Mouse (Mus musculus): ENCODE results near the gene Rtl9. TPM values are rescaled to one million over a fixed set of nuclear protein-coding genes. Genes with fewer than 3 reads are reported as not detected.

Rtl9 gene
- polyA plus RNA-seq, 1 experiment = not detected

- H3K27ac ChIP-seq (ENCODE audit: insufficient read depth, low read length) = no peak overlapping the region
- H3K4me3 ChIP-seq (ENCODE audit: low read depth, low read length) = no peak overlapping the region
- H3K9me3 ChIP-seq (replicated peaks; ENCODE audit: control insufficient read depth, insufficient read depth, low read length, poor library complexity, severe bottlenecking) = no peaks in the 10 kb centered on the region
- no peaks in the 10 kb centered on the region for H3K27me3 ChIP-seq (ENCODE audit: control insufficient read depth, insufficient read depth, low read length, poor library complexity, severe bottlenecking)
- TF ChIP-seq EP300 (IDR thresholded peaks at IDR 0.05; ENCODE audit: insufficient read depth, low read depth, low read length) = no peak
- TF ChIP-seq POLR2A (IDR thresholded peaks at IDR 0.05; ENCODE audit: insufficient read depth, low read length) = no peak
- peaks cover 1% of the 10 kb centered on the region for H3K4me1 ChIP-seq (ENCODE audit: control insufficient read depth, insufficient read depth, low read length)
- no peak overlapping the region for H3K9ac ChIP-seq (ENCODE audit: low read depth, poor library complexity, severe bottlenecking)
- no peaks in the 10 kb centered on the region for H3K36me3 ChIP-seq (ENCODE audit: control insufficient read depth, insufficient read depth, low read length, poor library complexity, severe bottlenecking)
Measured at GRCm38 (mm10) chrX:143064288-143064687, 35.1 kb upstream of the Rtl9 start.

DNA sequence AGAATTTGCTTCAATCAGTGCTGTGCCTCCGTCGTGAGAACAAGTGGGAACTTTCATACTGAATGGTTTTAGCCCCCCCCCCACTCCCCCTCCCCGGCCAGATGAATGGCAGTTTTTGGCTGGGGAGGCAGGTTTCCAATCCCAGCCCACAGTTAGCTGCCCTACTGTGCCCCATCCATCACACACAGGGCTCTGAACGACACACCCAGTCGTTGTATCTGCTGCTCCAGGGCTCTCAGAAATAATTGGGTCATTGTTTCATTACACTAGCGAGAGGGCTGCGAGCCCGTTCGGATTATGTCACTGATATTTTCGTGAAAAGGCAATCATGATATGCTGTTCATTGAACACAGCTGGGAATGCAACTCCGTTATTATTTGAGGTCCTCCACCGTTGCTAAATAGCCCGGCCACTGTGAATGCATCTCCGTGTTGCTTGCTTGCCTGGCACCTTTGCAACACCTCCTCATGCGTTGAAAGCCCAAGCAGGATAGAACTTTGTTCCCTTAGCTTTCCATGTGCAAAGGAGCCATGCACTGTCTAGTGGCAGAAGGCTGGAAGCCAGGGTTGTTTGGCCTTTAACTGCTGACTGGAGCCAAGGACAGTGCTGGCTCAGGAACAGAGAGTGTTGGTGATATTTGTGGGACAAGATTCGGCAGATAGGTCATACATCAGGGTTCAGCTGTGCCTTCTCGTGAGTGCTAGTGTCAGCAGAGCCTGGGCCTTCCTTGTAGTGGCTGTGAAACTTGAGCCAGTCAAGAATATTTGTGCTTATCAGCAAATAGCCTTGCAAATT lies 32.9 kb upstream of the Rtl9 start:
- peaks cover 1% of the 10 kb centered on the region for H3K4me1 ChIP-seq (ENCODE audit: control insufficient read depth, insufficient read depth, low read length)
- H3K9ac ChIP-seq (ENCODE audit: low read depth, poor library complexity, severe bottlenecking) = no peak overlapping the region
- no peak for TF ChIP-seq POLR2A (IDR thresholded peaks at IDR 0.05; ENCODE audit: insufficient read depth, low read length)
- H3K36me3 ChIP-seq (ENCODE audit: control insufficient read depth, insufficient read depth, low read length, poor library complexity, severe bottlenecking) = no peaks in the 10 kb centered on the region
- no peak overlapping the region for H3K27ac ChIP-seq (ENCODE audit: insufficient read depth, low read length)
- no peak overlapping the region for H3K4me3 ChIP-seq (ENCODE audit: low read depth, low read length)
- H3K27me3 ChIP-seq (ENCODE audit: control insufficient read depth, insufficient read depth, low read length, poor library complexity, severe bottlenecking) = no peaks in the 10 kb centered on the region
- no peaks in the 10 kb centered on the region for H3K9me3 ChIP-seq (replicated peaks; ENCODE audit: control insufficient read depth, insufficient read depth, low read length, poor library complexity, severe bottlenecking)

DNA sequence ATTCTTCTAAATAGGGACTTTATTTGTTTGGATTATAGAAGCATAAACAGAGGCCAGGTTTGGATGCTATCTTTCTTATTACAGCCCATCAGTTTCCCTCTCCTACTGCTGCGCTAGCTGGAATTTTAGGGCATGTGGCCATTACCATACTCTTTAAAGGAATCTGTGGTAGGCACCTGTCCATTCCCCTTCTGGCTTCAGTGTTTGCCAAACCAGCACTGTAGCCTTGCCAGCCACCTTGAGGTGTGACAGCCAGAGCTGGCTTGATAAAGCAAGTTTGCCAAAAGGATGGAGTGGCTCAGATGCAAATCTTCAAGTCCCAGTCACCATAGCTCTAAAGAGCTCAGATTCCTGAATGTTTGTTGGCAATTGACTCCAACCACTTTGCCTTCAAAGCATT lies 32.3 kb upstream of the Rtl9 start:
- Histone ChIP-seq H3K27ac (ENCODE audit: insufficient read depth, low read length) (no peak overlapping the region), H3K4me1 (ENCODE audit: control insufficient read depth, insufficient read depth, low read length) (peaks cover 1% of the 10 kb centered on the region), H3K9me3 (replicated peaks; ENCODE audit: control insufficient read depth, insufficient read depth, low read length, poor library complexity, severe bottlenecking) (no peaks in the 10 kb centered on the region), H3K27me3 (ENCODE audit: control insufficient read depth, insufficient read depth, low read length, poor library complexity, severe bottlenecking) (no peaks in the 10 kb centered on the region), H3K36me3 (ENCODE audit: control insufficient read depth, insufficient read depth, low read length, poor library complexity, severe bottlenecking) (no peaks in the 10 kb centered on the region), H3K9ac (ENCODE audit: low read depth, poor library complexity, severe bottlenecking) (no peak overlapping the region), H3K4me3 (ENCODE audit: low read depth, low read length) (no peak overlapping the region)
- TF ChIP-seq EP300 (IDR thresholded peaks at IDR 0.05; ENCODE audit: insufficient read depth, low read depth, low read length) (no peak), POLR2A (IDR thresholded peaks at IDR 0.05; ENCODE audit: insufficient read depth, low read length) (no peak), CTCF (IDR thresholded peaks at IDR 0.05; ENCODE audit: low read depth, low read length) (no peak)

GRCm38 (mm10) chrX:143067576-143067975 lies 31.8 kb upstream of the Rtl9 start:
- Histone ChIP-seq H3K9ac (ENCODE audit: low read depth, poor library complexity, severe bottlenecking) (no peak overlapping the region), H3K27me3 (ENCODE audit: control insufficient read depth, insufficient read depth, low read length, poor library complexity, severe bottlenecking) (no peaks in the 10 kb centered on the region), H3K4me3 (ENCODE audit: low read depth, low read length) (no peak overlapping the region), H3K9me3 (replicated peaks; ENCODE audit: control insufficient read depth, insufficient read depth, low read length, poor library complexity, severe bottlenecking) (no peaks in the 10 kb centered on the region), H3K27ac (ENCODE audit: insufficient read depth, low read length) (no peak overlapping the region), H3K4me1 (ENCODE audit: control insufficient read depth, insufficient read depth, low read length) (peaks cover under 1% of the 10 kb centered on the region), H3K36me3 (ENCODE audit: control insufficient read depth, insufficient read depth, low read length, poor library complexity, severe bottlenecking) (no peaks in the 10 kb centered on the region)
- TF ChIP-seq POLR2A (IDR thresholded peaks at IDR 0.05; ENCODE audit: insufficient read depth, low read length) (no peak), EP300 (IDR thresholded peaks at IDR 0.05; ENCODE audit: insufficient read depth, low read depth, low read length) (no peak), CTCF (IDR thresholded peaks at IDR 0.05; ENCODE audit: low read depth, low read length) (no peak)

GRCm38 (mm10) chrX:143080458-143081336 lies 18.7 kb upstream of the Rtl9 start:
- Histone ChIP-seq H3K9ac (ENCODE audit: low read depth, poor library complexity, severe bottlenecking) (no peak overlapping the region), H3K4me1 (ENCODE audit: control insufficient read depth, insufficient read depth, low read length) (no peaks in the 10 kb centered on the region), H3K9me3 (replicated peaks; ENCODE audit: control insufficient read depth, insufficient read depth, low read length, poor library complexity, severe bottlenecking) (no peaks in the 10 kb centered on the region), H3K4me3 (ENCODE audit: low read depth, low read length) (no peak overlapping the region), H3K27ac (ENCODE audit: insufficient read depth, low read length) (no peak overlapping the region), H3K27me3 (ENCODE audit: control insufficient read depth, insufficient read depth, low read length, poor library complexity, severe bottlenecking) (no peaks in the 10 kb centered on the region), H3K36me3 (ENCODE audit: control insufficient read depth, insufficient read depth, low read length, poor library complexity, severe bottlenecking) (no peaks in the 10 kb centered on the region)
- TF ChIP-seq CTCF (IDR thresholded peaks at IDR 0.05; ENCODE audit: low read depth, low read length) (no peak), EP300 (IDR thresholded peaks at IDR 0.05; ENCODE audit: insufficient read depth, low read depth, low read length) (no peak), POLR2A (IDR thresholded peaks at IDR 0.05; ENCODE audit: insufficient read depth, low read length) (no peak)

- H3K27ac ChIP-seq (ENCODE audit: insufficient read depth, low read length) = no peak overlapping the region
- no peaks in the 10 kb centered on the region for H3K36me3 ChIP-seq (ENCODE audit: control insufficient read depth, insufficient read depth, low read length, poor library complexity, severe bottlenecking)
- TF ChIP-seq POLR2A (IDR thresholded peaks at IDR 0.05; ENCODE audit: insufficient read depth, low read length) (no peak), EP300 (IDR thresholded peaks at IDR 0.05; ENCODE audit: insufficient read depth, low read depth, low read length) (no peak), CTCF (IDR thresholded peaks at IDR 0.05; ENCODE audit: low read depth, low read length) (no peak)
- no peak overlapping the region for H3K9ac ChIP-seq (ENCODE audit: low read depth, poor library complexity, severe bottlenecking)
- H3K9me3 ChIP-seq (replicated peaks; ENCODE audit: control insufficient read depth, insufficient read depth, low read length, poor library complexity, severe bottlenecking) = no peaks in the 10 kb centered on the region
- H3K4me1 ChIP-seq (ENCODE audit: control insufficient read depth, insufficient read depth, low read length) = no peaks in the 10 kb centered on the region
- peaks cover 1% of the 10 kb centered on the region; the same call in 1 of the 2 replicates for H3K27me3 ChIP-seq (ENCODE audit: control insufficient read depth, insufficient read depth, low read length, poor library complexity, severe bottlenecking)
- no peak overlapping the region for H3K4me3 ChIP-seq (ENCODE audit: low read depth, low read length)
Measured at GRCm38 (mm10) chrX:143082732-143083131, 16.7 kb upstream of the Rtl9 start.

All from ES-Bruce4 (cell line).